Mouse (Mus musculus) spleen, adult 2 months (tissue): ENCODE results near the gene Psapl1.

Experiments
- CTCF ChIP-seq: fragments of 200-500 bp; IDR thresholded peaks from 2 replicates; pipeline ENCODE4 v1.5.1; 2011; ENCODE audit warnings: mild to moderate bottlenecking, inconsistent platforms; ENCODE audit not compliant: insufficient read depth, insufficient read length, insufficient replicate concordance; ENCODE audit errors: extremely low read depth
- POLR2A ChIP-seq: fragments of 200-500 bp; IDR thresholded peaks from 2 replicates; pipeline ENCODE4 v1.6.1; 2011; ENCODE audit warnings: low read depth, low read length, inconsistent platforms

GRCm38 (mm10) chr5:36194631-36195030 is 9.2 kb upstream of the Psapl1 start:
- no peak for TF ChIP-seq CTCF
- no peak for TF ChIP-seq POLR2A
